Mouse (Mus musculus) ovary, postnatal 14 days (tissue): ENCODE results near the gene Ints1.

Experiments
- DNase-seq: peaks from one replicate; pipeline ENCODE4 v3.0.0; 2022; ENCODE audit warnings: low spot score

Ints1 gene

GRCm38 (mm10) chr5:139775216-139775926, at the start of gene Ints1:
Gene Ints1 (minus strand): TSS chr5:139775674.
- DNase-seq, result peak; percentile 94

DNA sequence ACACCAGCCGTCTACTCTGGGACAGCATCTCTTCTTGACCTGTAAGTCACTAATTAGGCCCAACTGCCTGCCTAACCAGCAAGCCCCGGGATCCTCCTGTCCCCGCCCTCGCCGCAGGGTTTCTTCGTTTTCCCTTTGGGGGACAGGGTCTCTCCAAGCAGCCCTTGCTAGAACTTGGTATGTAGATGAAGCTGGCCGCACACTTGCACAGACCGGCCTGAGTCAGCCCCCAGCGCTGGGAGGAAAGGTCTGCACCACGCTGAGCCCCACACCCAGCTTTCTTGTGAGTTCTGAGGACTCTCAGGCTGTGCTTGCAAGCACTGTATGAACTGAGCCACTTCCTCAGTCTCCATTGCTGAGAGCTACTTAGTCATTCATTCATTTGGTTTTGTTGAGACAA, 49.1 kb upstream of the Ints1 start:
- no peak for DNase-seq

GRCm38 (mm10) chr5:139821466-139822459, 46.3 kb upstream of the Ints1 start:
- DNase-seq, result no peak

- no peak for DNase-seq
Measured at GRCm38 (mm10) chr5:139819538-139820181, 44.2 kb upstream of the Ints1 start, which contains the start of gene Tmem184a. Gene Tmem184a (minus strand): TSS chr5:139819917.

DNA sequence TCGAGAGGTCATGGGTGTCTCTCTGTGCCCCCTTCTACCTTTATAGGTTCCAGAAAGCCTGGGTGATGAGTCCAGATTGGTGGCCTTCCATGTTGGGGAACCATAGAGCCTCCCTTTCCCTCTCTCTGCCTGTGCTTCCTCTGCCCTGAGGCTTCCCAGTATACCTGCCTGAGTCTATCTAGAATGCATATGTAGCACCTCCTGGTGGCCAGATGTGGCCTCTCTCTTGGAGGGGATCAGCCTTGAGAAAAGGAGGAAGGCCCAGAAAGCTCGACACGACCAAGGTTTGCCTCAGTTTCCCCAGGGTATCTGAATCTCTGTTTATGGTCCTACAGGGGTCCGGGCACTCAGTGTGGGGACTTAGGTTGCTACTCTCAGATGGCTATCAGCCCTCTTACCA, 43.3 kb upstream of the Ints1 start:
- DNase-seq, result peak; percentile 30

DNA sequence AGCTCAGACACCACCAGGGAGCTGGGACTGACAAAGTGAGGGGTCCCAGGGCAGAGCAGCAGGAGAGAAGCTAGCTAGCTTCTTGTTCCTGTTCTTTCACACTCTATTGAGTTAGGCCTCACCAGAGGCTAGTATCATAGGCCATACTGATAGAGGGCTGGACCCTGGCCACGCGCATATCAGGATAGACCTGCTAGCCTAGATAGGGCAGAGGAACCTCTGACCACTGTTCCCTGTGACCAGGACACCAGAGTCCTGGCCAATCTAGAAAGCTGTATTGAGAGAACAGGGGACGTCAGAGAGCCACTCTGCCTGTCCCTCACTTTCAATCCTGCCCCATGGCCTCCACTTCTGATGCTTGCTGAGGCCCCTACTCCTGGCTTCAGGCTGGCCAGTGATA, 42.6 kb upstream of the Ints1 start:
- no peak for DNase-seq

- DNase-seq, result no peak
Measured at GRCm38 (mm10) chr5:139817292-139817691, 41.8 kb upstream of the Ints1 start.

DNA sequence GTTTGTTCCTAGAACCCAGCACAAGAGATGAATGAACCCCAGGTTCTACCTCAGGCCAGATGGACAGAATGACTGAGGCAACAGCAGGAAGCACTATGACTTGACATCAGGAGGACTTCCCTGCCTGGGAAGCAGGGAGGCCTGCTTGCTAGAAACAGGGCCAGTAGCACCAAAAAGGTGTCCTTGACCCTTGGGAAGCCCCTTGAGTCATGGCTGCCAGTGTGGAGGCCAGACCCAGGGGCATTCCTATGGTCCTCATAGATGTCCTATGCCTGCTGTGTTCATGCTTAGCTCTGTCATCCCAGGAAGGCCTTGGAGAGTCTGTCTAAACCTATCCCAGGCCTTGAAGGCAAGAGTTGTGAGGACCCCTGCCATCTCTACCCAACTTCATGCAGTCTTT, 41.0 kb upstream of the Ints1 start:
- no peak for DNase-seq

- no peak for DNase-seq
Measured at GRCm38 (mm10) chr5:139815964-139816363, 40.5 kb upstream of the Ints1 start.

- peak; percentile 36 for DNase-seq
Measured at GRCm38 (mm10) chr5:139813963-139814381, 38.5 kb upstream of the Ints1 start.

GRCm38 (mm10) chr5:139813126-139813490, 37.6 kb upstream of the Ints1 start:
- no peak for DNase-seq

- no peak for DNase-seq
Measured at GRCm38 (mm10) chr5:139812398-139813125, 37.1 kb upstream of the Ints1 start.

DNA sequence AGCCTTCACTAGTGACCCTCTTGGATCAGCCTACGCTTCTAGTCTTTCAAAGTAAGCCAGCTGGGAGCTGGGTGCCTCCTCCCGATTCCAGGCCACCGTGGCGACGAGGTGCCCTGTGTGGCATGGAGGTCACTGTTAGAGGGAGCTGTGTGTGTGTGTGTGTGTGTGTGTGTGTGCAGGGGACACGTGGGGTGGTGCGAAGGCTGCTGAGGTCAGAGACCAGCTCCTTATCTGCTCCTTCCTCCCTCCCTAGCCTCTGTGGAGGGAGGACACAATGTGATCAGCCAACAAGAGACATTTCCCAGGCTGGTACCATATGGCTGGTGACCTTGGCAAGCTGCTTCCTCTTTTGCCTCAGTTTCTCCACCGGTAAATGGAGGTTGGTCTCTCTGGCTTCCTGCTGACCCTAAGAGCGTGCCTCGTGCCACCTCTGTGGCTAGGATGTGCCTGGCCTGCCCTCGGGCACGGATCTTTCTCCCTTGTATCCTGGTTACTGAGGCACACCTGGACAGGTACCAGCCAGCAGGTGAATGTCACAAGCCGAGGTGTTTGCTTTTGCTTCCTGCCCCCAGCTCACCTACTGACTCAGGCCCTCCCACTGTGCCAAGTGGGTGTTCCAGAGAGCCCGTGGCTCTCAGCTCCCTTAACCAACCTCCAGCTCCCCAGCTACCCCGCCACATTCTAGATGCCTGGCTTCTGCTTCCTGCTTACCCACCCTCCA, 36.4 kb upstream of the Ints1 start:
- DNase-seq, result no peak

- DNase-seq, result no peak
Measured at GRCm38 (mm10) chr5:139809397-139809796, 33.9 kb upstream of the Ints1 start.

DNA sequence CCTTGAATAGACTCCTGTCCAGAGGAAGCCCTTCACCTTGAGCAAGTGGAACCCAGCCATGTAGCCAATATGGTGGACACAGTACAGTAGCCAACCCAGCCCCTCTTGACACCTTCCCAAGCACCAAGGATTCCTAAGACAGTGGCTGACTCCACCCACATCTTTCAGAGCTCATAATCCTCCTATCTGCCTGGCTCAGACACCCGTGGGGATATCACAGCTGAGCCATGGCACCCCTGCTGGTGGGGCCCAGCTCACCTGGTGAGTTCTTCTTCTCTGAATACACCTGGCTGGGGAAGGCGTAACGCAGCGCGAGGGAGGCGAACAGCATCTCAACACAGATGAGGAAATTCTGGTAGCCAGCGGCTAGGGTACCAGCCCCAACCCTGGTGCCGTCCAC, 30.4 kb upstream of the Ints1 start:
- DNase-seq, result no peak

DNA sequence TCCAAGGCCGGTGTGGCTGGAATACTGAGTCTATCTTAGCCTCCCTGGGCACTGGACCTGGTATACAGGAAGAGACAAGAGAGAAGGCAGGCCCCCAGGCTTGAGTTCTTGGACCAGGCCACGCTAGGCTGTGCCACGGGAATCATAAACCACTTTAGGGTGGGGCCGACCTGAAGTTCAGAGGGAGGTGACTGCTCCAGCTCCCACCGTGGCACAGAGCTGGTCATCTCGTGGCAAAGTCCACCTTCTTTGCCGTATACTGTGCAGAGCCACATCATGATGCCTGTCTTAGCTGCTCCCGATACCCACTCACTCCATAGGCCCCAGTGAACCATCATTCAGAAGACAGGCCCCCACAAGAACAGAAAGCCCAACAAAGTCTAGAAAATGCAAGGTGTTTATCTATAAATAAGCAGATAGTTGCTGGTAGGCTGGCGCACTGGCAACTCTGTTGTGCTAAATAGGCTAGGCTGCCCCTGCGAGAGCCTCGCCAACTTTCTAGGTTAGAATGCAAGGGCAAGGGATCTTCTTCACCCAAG, 29.2 kb upstream of the Ints1 start:
- no peak for DNase-seq

DNA sequence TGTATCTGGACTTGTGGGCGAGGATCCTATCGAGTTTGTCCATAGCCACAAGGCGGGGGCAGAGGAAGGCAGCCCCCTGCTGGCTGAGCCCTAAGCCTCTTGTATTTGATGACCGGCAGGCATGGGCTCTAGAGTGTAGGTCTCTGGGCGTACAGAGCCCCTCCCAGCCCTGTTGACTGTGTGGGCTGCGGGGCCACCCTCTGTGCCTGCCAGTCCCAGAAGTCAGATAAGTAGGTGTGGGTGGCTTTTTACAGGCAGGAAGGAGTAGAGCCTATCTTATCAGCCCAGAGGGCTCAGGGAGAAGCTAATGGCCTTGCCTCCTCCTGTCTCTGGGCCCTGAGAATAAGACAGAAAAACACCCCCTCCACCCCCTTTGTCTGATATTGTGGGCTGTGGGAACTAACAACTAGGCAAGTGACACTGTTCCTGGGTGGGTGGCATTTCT, 28.7 kb upstream of the Ints1 start:
- no peak for DNase-seq

GRCm38 (mm10) chr5:139803601-139804102, 28.2 kb upstream of the Ints1 start:
- peak; percentile 43 for DNase-seq

GRCm38 (mm10) chr5:139803165-139803564, 27.7 kb upstream of the Ints1 start:
- no peak for DNase-seq

- DNase-seq, result no peak
Measured at GRCm38 (mm10) chr5:139801880-139802279, 26.4 kb upstream of the Ints1 start.

GRCm38 (mm10) chr5:139801231-139801630, 25.8 kb upstream of the Ints1 start:
- DNase-seq, result no peak
